Mouse (Mus musculus): ENCODE data around the gene Gm13272. TPM values are rescaled to one million over a fixed set of nuclear protein-coding genes. Genes with fewer than 3 reads are reported as not detected.
A peak's percentile ranks its signal among the peaks of the same experiment; 100 is the strongest.
"Not testable (repeated sequence)": the region's sequence is repeated elsewhere in the genome, so short reads cannot be mapped to it uniquely, and the experiment has no call there.

Gm13272 gene
- total RNA-seq (2021): not detected in 2 replicates
- long read RNA-seq: 0 reads

DNA sequence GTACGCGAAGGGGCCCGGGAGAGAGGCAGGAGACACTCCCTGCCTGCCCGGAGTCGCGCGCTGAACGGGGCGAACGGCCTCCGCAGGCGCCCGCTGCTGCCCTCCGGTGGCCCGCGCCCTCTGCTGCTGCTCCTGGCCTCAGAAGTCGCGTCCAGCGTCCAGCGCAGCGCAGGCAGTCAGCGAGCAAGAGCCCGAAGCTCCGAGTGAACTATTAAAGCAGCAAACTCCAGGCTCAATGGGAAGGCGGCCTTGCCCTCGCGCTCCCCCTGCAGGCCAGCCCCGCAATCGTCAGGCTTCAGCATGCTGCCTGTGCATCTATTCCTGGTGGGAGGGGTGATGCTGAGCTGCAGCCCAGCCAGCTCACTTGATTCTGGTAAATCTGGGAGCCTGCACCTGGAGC lies at the start of gene Gm13272:
TSS of gene Gm13272 (plus strand) at position 301 of the 400 bp plus-strand sequence.
- DNase-seq: not testable (repeated sequence)

GRCm38 (mm10) chr4:88738480-88738879 lies 41.2 kb upstream of the Gm13272 start:
- DNase-seq: peak; percentile 75

DNA sequence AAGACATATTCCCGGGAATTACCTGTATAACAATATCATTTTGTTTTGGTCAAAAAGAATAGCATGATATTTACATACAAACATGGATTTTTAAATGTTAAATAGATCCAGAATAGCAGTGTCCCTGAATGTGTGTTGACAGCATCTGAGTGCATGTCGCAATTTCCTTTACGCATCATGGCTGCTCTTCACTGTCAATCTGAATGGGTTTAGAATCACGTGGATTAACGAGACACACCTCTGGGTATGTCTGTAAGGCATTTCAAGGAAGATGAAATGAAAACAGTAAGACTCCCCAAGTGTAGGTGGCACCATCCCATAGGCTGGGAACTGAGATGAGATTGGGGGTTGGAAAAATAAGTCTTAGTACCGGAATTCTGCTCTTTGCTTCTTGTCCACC lies 40.6 kb upstream of the Gm13272 start:
- DNase-seq: no peak

- DNase-seq: no peak
Observed at GRCm38 (mm10) chr4:88741426-88741825, 38.2 kb upstream of the Gm13272 start.

DNA sequence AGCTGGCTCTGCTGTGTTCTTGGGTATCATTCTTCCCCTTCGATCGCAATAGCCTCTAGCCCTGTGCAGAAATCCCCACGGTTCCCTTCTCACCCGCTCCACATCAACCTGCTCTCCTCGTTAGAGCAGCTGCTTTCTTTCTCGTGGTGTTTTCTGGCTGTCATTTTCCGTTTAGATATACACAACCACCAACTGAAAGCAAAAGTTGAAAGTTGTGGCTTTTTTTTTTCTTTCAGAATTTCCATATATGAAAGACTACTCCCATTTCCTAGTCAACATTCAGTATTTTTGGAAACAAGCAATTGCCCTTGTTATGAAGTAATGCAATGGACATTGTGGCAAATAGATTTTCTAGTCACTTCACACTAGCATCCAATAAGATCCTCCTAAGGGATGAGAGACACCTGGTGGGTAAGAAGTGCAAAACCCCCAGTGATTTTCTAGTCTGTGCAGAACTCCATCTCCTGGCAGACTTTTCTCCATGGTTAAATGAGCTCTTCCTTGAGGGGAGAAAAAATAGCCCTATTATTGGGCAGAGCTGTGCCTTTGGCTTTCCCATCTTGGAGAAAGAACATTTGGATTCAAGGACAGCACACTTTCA lies 36.8 kb upstream of the Gm13272 start:
- DNase-seq: no peak

- DNase-seq: no peak
Observed at GRCm38 (mm10) chr4:88744207-88744606, 35.4 kb upstream of the Gm13272 start.

GRCm38 (mm10) chr4:88749926-88750325 lies 29.7 kb upstream of the Gm13272 start:
- DNase-seq: no peak

- peak; percentile 27 for DNase-seq
Observed at GRCm38 (mm10) chr4:88754818-88755340, 24.8 kb upstream of the Gm13272 start, which contains the start of gene Gm13271. Gm13271 (plus strand) TSS chr4:88754868.

GRCm38 (mm10) chr4:88756581-88757513 lies 22.8 kb upstream of the Gm13272 start:
- DNase-seq: not testable (repeated sequence)

- DNase-seq: peak; percentile 77
Observed at GRCm38 (mm10) chr4:88757628-88758031, 22.0 kb upstream of the Gm13272 start.

DNA sequence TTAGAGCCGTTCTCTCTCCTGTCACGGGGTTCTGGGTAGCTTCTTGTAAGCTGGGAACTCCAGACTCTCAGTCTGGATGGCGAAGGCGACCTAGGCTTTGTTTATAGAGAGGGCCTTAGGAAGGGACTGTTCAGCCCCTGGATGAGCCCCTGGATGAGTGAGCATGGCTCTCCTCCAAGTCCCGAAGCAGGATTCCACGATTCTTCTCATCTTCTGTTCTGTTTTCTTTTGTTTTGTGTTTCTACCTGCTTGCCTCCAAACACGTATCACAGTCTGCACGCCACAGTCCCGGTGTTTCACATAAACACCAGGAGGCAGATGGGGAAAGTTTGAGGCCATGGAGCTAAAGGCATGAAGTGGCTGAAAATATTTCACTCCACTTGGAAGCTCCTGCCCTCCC lies 20.9 kb upstream of the Gm13272 start:
- DNase-seq: not testable (repeated sequence)

DNA sequence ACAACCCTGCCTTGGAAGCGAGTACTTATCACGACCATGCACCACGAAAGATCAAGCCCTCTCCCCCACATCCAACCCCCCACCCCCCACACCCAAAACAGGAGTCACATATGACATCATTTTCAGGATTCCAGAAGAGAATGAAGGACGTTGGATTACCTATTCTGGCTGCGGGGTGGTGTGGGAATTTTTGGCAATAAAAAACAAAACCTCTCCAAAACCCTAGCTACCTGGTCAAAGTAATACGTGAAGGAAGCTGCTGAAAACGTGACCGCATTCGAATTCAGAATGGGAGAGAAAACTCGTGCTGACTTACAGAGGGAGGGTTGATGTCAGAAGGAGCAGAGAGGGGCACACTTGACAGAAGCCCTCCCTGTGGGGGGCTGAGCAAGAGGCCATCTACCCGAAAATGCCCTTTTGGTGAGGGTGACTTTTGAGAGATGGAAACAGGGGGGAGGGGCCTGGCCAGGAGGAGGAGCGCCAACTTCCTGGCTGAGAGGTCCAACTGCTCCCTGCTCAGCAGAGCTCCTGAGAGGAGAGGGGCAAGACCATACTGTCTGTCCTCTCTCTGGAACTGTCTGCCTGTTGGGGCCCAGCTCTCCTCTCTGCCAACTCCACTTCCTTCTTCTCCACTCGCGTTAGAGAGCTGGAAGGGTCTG lies 19.9 kb upstream of the Gm13272 start, which contains the start of gene Gm13283:
TSS of gene Gm13283 (plus strand) at position 510 of the 659 bp plus-strand sequence.
- not testable (repeated sequence) for DNase-seq

- peak; percentile 75 for DNase-seq
Observed at GRCm38 (mm10) chr4:88760431-88760830, 19.2 kb upstream of the Gm13272 start.

- DNase-seq: peak; percentile 31
Observed at GRCm38 (mm10) chr4:88761776-88762175, 17.9 kb upstream of the Gm13272 start.

- DNase-seq: not testable (repeated sequence)
Observed at GRCm38 (mm10) chr4:88762341-88762740, 17.3 kb upstream of the Gm13272 start.

GRCm38 (mm10) chr4:88763384-88764018 lies 16.1 kb upstream of the Gm13272 start:
- DNase-seq: peak; percentile 50

GRCm38 (mm10) chr4:88773534-88773933 lies 6.1 kb upstream of the Gm13272 start, which contains the start of gene Gm13290:
Gm13290 (plus strand) TSS chr4:88773834.
- not testable (repeated sequence) for DNase-seq

DNA sequence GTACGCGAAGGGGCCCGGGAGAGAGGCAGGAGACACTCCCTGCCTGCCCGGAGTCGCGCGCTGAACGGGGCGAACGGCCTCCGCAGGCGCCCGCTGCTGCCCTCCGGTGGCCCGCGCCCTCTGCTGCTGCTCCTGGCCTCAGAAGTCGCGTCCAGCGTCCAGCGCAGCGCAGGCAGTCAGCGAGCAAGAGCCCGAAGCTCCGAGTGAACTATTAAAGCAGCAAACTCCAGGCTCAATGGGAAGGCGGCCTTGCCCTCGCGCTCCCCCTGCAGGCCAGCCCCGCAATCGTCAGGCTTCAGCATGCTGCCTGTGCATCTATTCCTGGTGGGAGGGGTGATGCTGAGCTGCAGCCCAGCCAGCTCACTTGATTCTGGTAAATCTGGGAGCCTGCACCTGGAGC lies 3.0 kb upstream of the Gm13272 start, which contains the start of gene Gm13289:
TSS of gene Gm13289 (plus strand) at position 301 of the 400 bp plus-strand sequence.
- not testable (repeated sequence) for DNase-seq

GRCm38 (mm10) chr4:88780320-88780719 lies 670 bp downstream of the Gm13272 start:
- DNase-seq: not testable (repeated sequence)

- not testable (repeated sequence) for DNase-seq
Observed at GRCm38 (mm10) chr4:88781831-88782230, 2.2 kb downstream of the Gm13272 start, which contains the start of gene Ifnz. Ifnz (plus strand) TSS chr4:88782131.

DNA sequence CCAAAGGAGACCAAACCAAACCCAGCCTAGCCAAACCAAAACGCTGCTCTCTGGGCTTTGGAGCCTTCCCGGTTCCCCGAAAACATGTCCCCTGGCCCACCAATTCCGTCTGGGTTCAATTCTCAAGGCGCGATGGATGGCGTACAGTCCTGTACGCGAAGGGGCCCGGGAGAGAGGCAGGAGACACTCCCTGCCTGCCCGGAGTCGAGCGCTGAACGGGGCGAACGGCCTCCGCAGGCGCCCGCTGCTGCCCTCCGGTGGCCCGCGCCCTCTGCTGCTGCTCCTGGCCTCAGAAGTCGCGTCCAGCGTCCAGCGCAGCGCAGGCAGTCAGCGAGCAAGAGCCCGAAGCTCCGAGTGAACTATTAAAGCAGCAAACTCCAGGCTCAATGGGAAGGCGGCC lies 2.7 kb downstream of the Gm13272 start:
- peak; percentile 22 for DNase-seq
